Comparison of ENCODE assay signal across 7 mouse cellular contexts in the genomic region with DNA sequence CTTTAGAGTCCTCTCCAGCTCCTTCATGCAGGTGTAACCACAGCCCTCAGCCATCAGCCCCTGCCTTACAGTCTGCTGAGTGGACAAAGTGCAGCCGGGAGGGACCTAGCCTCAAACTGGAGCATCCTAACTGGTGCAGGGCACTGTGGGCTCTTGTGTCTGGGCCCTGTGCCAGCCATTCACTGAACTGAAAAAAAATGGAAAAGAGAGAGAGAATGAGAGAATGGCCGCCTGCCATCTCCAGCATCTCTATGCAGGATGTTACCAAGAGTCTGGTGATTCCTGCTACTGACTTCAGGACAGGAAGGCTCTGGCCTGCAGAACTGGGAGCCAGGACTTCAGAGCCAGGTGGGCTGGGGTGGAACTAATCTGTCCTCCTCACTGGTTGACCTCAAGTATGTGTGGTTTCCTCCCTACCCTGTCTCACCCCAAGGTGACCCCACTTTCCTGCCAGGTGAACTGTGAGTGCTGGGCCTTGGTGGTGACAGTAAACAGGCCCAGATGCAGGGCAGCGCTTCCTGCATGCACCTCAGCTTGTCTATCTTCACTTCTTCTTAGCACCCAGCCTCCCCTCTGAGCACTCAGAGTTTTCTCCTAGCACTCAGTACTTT. TPM values are rescaled to one million over a fixed set of nuclear protein-coding genes. Genes with fewer than 3 reads are reported as not detected.
DNase-seq lines count a peak whose midpoint lies in the region; ATAC-seq and TF ChIP-seq lines count a peak whose summit lies in the region.

No protein-coding gene starts in this region.

- DNase-seq in left cerebral cortex, adult 2 months (ENCODE audit: extremely low spot score in 1 of 2, low spot score in 2 of 2), result peak; percentile 35 to 53
- no peak for DNase-seq in left cerebral cortex, adult 8-10 months (ENCODE audit: low spot score in 2 of 2)
- DNase-seq in embryonic facial prominence, embryonic 14.5 days (ENCODE audit: low spot score), result peak; percentile 78
- peak; percentile 46 for DNase-seq in kidney, postnatal 14 days
- DNase-seq in B cell, adult 2 months, result no peak

- H3K4me3 ChIP-seq in left cerebral cortex, adult 2 months, result no peak overlapping the region
- no peak overlapping the region for H3K4me3 ChIP-seq in brown adipose tissue, adult 24 weeks (ENCODE audit: insufficient read depth, low read depth, low read length)
- no peak overlapping the region for H3K4me3 ChIP-seq in embryonic facial prominence, embryonic 14.5 days (ENCODE audit: low read depth, low read length)
- no peak overlapping the region for H3K4me3 ChIP-seq in stomach, embryonic 14.5 days (ENCODE audit: low read depth, low read length)

- H3K4me1 ChIP-seq in brown adipose tissue, adult 24 weeks (ENCODE audit: control insufficient read depth, insufficient read depth, insufficient read length, low read length), result peaks cover 19% of the 10 kb centered on the region
- H3K4me1 ChIP-seq in embryonic facial prominence, embryonic 14.5 days (ENCODE audit: control insufficient read depth, insufficient read depth, low read length), result peaks cover 31% of the 10 kb centered on the region
- peaks cover 24% of the 10 kb centered on the region for H3K4me1 ChIP-seq in stomach, embryonic 14.5 days (ENCODE audit: control insufficient read depth, insufficient read depth, low read length)

- no peak overlapping the region for H3K9ac ChIP-seq in embryonic facial prominence, embryonic 14.5 days (ENCODE audit: low read depth, low read length)
- H3K9ac ChIP-seq in stomach, embryonic 14.5 days (replicated peaks; ENCODE audit: low read depth, low read length), result no peak overlapping the region

- intact Hi-C loops in left cerebral cortex, adult 2 months (cut with DNase I), result no loop called here

- peak; percentile 64; the same call in 1 of the 2 replicates for ATAC-seq in embryonic facial prominence, embryonic 14.5 days (ENCODE audit: low read depth)
- ATAC-seq in stomach, embryonic 14.5 days (ENCODE audit: insufficient number of reproducible peaks, insufficient read depth, low FRiP score, low read depth), result peak; percentile 47; the same call in 1 of the 2 replicates

- H3K4me2 ChIP-seq in embryonic facial prominence, embryonic 14.5 days (ENCODE audit: low read depth, low read length), result no peak overlapping the region
- no peak overlapping the region for H3K4me2 ChIP-seq in stomach, embryonic 14.5 days (replicated peaks; ENCODE audit: low read depth, low read length)

- peaks cover 12% of the 10 kb centered on the region for H3K36me3 ChIP-seq in embryonic facial prominence, embryonic 14.5 days (ENCODE audit: control insufficient read depth, insufficient read depth, low read length)
- H3K36me3 ChIP-seq in stomach, embryonic 14.5 days (ENCODE audit: control insufficient read depth, insufficient read depth, low read length), result no peaks in the 10 kb centered on the region; the same call in 1 of the 2 replicates

- H3K27me3 ChIP-seq in embryonic facial prominence, embryonic 14.5 days (replicated peaks; ENCODE audit: control insufficient read depth, insufficient read depth, low read length), result no peaks in the 10 kb centered on the region
- H3K27me3 ChIP-seq in stomach, embryonic 14.5 days (ENCODE audit: control insufficient read depth, insufficient read depth, low read length), result no peaks in the 10 kb centered on the region

- H3K27ac ChIP-seq in left cerebral cortex, adult 2 months, result peak overlapping the region; percentile 67
- H3K27ac ChIP-seq in brown adipose tissue, adult 24 weeks (replicated peaks; ENCODE audit: low read depth, low read length), result peak overlapping the region; percentile 36
- peak overlapping the region; percentile 85 for H3K27ac ChIP-seq in embryonic facial prominence, embryonic 14.5 days (replicated peaks; ENCODE audit: low read depth, low read length)
- H3K27ac ChIP-seq in stomach, embryonic 14.5 days (ENCODE audit: low read length), result peak overlapping the region; percentile 11; the same call in 1 of the 2 replicates

- no peaks in the 10 kb centered on the region for H3K9me3 ChIP-seq in embryonic facial prominence, embryonic 14.5 days (ENCODE audit: control insufficient read depth, low read length)
- no peaks in the 10 kb centered on the region for H3K9me3 ChIP-seq in stomach, embryonic 14.5 days (ENCODE audit: control insufficient read depth, low read depth, low read length)

- no peak for TF ChIP-seq CTCF in left cerebral cortex, adult 2 months (IDR thresholded peaks at IDR 0.05)

- 50% methylated on average over 3 of the region's 3 CpGs for WGBS in embryonic facial prominence, embryonic 14.5 days
- WGBS in stomach, embryonic 14.5 days, result 58% methylated on average over 3 of the region's 3 CpGs

RNA-seq across cellular contexts. Expression of a gene that starts 16.1 kb away (rescaled TPM):
- 10 to 100 TPM; 11.4 to 16.4 TPM for total RNA-seq in left cerebral cortex, adult 2 months (2021)
- 10 to 100 TPM in 3 of 4 experiments, 1 to 10 TPM in 1; 9.1 to 12.6 (median 11.9) TPM for total RNA-seq in left cerebral cortex, adult 8-10 months (2022)
- polyA plus RNA-seq in brown adipose tissue, adult 24 weeks (2012; ENCODE audit: insufficient read depth, insufficient read length, missing spikeins), result 3.4 and 5.6 TPM in 2 replicates
- polyA plus RNA-seq in embryonic facial prominence, embryonic 14.5 days (2014; fragmentation: Nextera tagmentation; extraction: Ambion mirVana), result 28.7 and 31.3 TPM in 2 replicates
- 31.7 and 34.6 TPM in 2 replicates for polyA plus RNA-seq in stomach, embryonic 14.5 days (2014; fragmentation: Nextera tagmentation; extraction: Ambion mirVana)

Comparison
In these comparisons a context has a peak if more than half of its experiments do, and no peak if none do; other contexts are left out.
1. DNase-seq: peak in left cerebral cortex, adult 2 months (2 of 2), embryonic facial prominence, embryonic 14.5 days (single experiment) and kidney, postnatal 14 days (single experiment); none in left cerebral cortex, adult 8-10 months (0 of 2) and B cell, adult 2 months (0 of 2).
2. H3K27ac ChIP-seq: peak in every context shown above with its lines; median percentile 85 in embryonic facial prominence, embryonic 14.5 days; 67 in left cerebral cortex, adult 2 months; 36 in brown adipose tissue, adult 24 weeks; 11 in stomach, embryonic 14.5 days.